Mouse (Mus musculus) MEL (cell line): ENCODE data around the gene Ttll11. TPM values are rescaled to one million over a fixed set of nuclear protein-coding genes. Genes with fewer than 3 reads are reported as not detected.

Source experiments
- DNase-seq: peaks from one replicate; pipeline ENCODE4 v3.0.0; 2011; ENCODE audit warnings: low read depth, low spot score
- H3K27ac ChIP-seq: 2 replicates; pipeline ENCODE4 v1.5.1; 2012; ENCODE audit warnings: low read depth, mild to moderate bottlenecking, control low read depth, low read length, moderate library complexity; ENCODE audit not compliant: control insufficient read depth
- H3K27me3 ChIP-seq, 2 experiments: fragments of 150-350 bp in 1 of 2; sonication (generic) in 1 of 2; 2 replicates each; pipeline ENCODE4 v1.6.1; 2012; ENCODE audit warnings: low read length in 2 of 2, mild to moderate bottlenecking in 2 of 2, improper control_type of control experiment in 1 of 2, moderate library complexity in 1 of 2; ENCODE audit not compliant: insufficient read depth in 2 of 2, control insufficient read depth in 1 of 2
- H3K36me3 ChIP-seq, 2 experiments: 2 replicates each; pipeline ENCODE4 v1.6.1; 2012 to 2014; ENCODE audit warnings: low read length in 2 of 2, improper control_type of control experiment in 1 of 2, inconsistent platforms in 1 of 2, mild to moderate bottlenecking in 1 of 2; ENCODE audit not compliant: insufficient read depth in 2 of 2, control insufficient read depth in 1 of 2
- H3K4me1 ChIP-seq, 2 experiments: fragments of 150-350 bp in 1 of 2; sonication (generic) in 1 of 2; 2 replicates each; pipeline ENCODE4 v1.6.1; 2012; ENCODE audit warnings: low read length in 2 of 2, improper control_type of control experiment in 1 of 2, mild to moderate bottlenecking in 1 of 2; ENCODE audit not compliant: insufficient read depth in 2 of 2, control insufficient read depth in 1 of 2
- H3K4me3 ChIP-seq, 2 experiments: fragments of 150-350 bp in 1 of 2; sonication (generic) in 1 of 2; 2 replicates each; pipeline ENCODE4 v1.5.1; 2012; ENCODE audit warnings: low read depth in 2 of 2, low read length in 2 of 2, mild to moderate bottlenecking in 2 of 2, moderate library complexity in 2 of 2, control low read depth in 1 of 2, improper control_type of control experiment in 1 of 2; ENCODE audit not compliant: control insufficient read depth in 1 of 2, insufficient read depth in 1 of 2
- H3K79me2 ChIP-seq: 2 replicates; pipeline ENCODE4 v1.6.1; 2012; ENCODE audit warnings: mild to moderate bottlenecking, low read length, moderate library complexity; ENCODE audit not compliant: control insufficient read depth, poor library complexity, insufficient read depth
- H3K9ac ChIP-seq: 2 replicates; pipeline ENCODE4 v1.6.1; 2012; ENCODE audit warnings: low read depth, mild to moderate bottlenecking, control low read depth, low read length, moderate library complexity; ENCODE audit not compliant: control insufficient read depth, poor library complexity, severe bottlenecking
- H3K9me3 ChIP-seq: fragments of 150-350 bp; sonication (generic); replicated peaks from 2 replicates; pipeline ENCODE4 v1.6.1; 2012; ENCODE audit warnings: mild to moderate bottlenecking, low read length, improper control_type of control experiment, moderate library complexity; ENCODE audit not compliant: insufficient read depth
- BHLHE40 ChIP-seq: IDR thresholded peaks from 2 replicates; pipeline ENCODE4 v1.6.1; 2012; ENCODE audit warnings: low read depth, mild to moderate bottlenecking, inconsistent platforms, low read length, improper control_type of control experiment, borderline replicate concordance
- CHD1 ChIP-seq: IDR thresholded peaks from 2 replicates; pipeline ENCODE4 v1.6.1; 2012; ENCODE audit warnings: low read depth, mild to moderate bottlenecking, inconsistent platforms, low read length, improper control_type of control experiment
- CTCF ChIP-seq, 3 experiments: IDR thresholded peaks in 2 of 3; conservative IDR thresholded peaks in 1 of 3; 2 replicates each; pipeline ENCODE4 v1.5.1; 2011 to 2012; ENCODE audit warnings: low read length in 3 of 3, low read depth in 2 of 3, mild to moderate bottlenecking in 2 of 3, improper control_type of control experiment in 1 of 3, inconsistent platforms in 1 of 3, mixed read lengths in 1 of 3, moderate library complexity in 1 of 3; ENCODE audit not compliant: control insufficient read depth in 1 of 3, insufficient read depth in 1 of 3, poor library complexity in 1 of 3, severe bottlenecking in 1 of 3
- ELF1 ChIP-seq: IDR thresholded peaks from 2 replicates; pipeline ENCODE4 v1.6.1; 2014; ENCODE audit warnings: low read depth, mild to moderate bottlenecking, inconsistent platforms, low read length, improper control_type of control experiment, moderate library complexity
- GABPA ChIP-seq: IDR thresholded peaks from 2 replicates; pipeline ENCODE4 v1.6.1; 2012; ENCODE audit warnings: low read depth, mild to moderate bottlenecking, inconsistent platforms, low read length, improper control_type of control experiment, moderate library complexity
- GATA1 ChIP-seq: IDR thresholded peaks from 2 replicates; pipeline ENCODE4 v1.6.1; 2011; ENCODE audit warnings: low read depth, low read length, improper control_type of control experiment
- KAT2A ChIP-seq: conservative IDR thresholded peaks from 2 replicates; pipeline ENCODE4 v1.6.1; 2012; ENCODE audit warnings: low read depth, low read length, improper control_type of control experiment, inconsistent platforms
- MAFK ChIP-seq: IDR thresholded peaks from 2 replicates; pipeline ENCODE4 v1.6.1; 2011; ENCODE audit warnings: low read depth, mild to moderate bottlenecking, low read length, improper control_type of control experiment, borderline replicate concordance
- MAZ ChIP-seq: IDR thresholded peaks from 2 replicates; pipeline ENCODE4 v1.6.1; 2012; ENCODE audit warnings: low read depth, mild to moderate bottlenecking, inconsistent platforms, low read length, improper control_type of control experiment
- MXI1 ChIP-seq: IDR thresholded peaks from 2 replicates; pipeline ENCODE4 v1.6.1; 2011; ENCODE audit warnings: mild to moderate bottlenecking, low read depth, low read length, improper control_type of control experiment
- MYB ChIP-seq: IDR thresholded peaks from 2 replicates; pipeline ENCODE4 v1.6.1; 2011; ENCODE audit warnings: mild to moderate bottlenecking, low read depth, low read length, improper control_type of control experiment
- MYC ChIP-seq: IDR thresholded peaks from 2 replicates; pipeline ENCODE4 v1.6.1; 2011; ENCODE audit warnings: low read depth, mild to moderate bottlenecking, low read length, improper control_type of control experiment, moderate library complexity
- NELFE ChIP-seq: IDR thresholded peaks from 2 replicates; pipeline ENCODE4 v1.6.1; 2011; ENCODE audit warnings: low read depth, low read length, improper control_type of control experiment
- POLR2A ChIP-seq, 2 experiments: IDR thresholded peaks; 2 replicates each; pipeline ENCODE4 v1.6.1; 2011 to 2012; ENCODE audit warnings: low read length in 2 of 2, mild to moderate bottlenecking in 2 of 2, control low read depth in 1 of 2, improper control_type of control experiment in 1 of 2, low read depth in 1 of 2, moderate library complexity in 1 of 2; ENCODE audit not compliant: control insufficient read depth in 1 of 2, insufficient read depth in 1 of 2, poor library complexity in 1 of 2
- POLR2AphosphoS2 ChIP-seq: IDR thresholded peaks from 2 replicates; pipeline ENCODE4 v1.6.1; 2011; ENCODE audit warnings: low read length, improper control_type of control experiment
- POLR2AphosphoS5 ChIP-seq: IDR thresholded peaks from 2 replicates; pipeline ENCODE4 v1.6.1; 2012; ENCODE audit warnings: low read depth, borderline replicate concordance, mild to moderate bottlenecking, inconsistent platforms, low read length, moderate library complexity, mixed read lengths
- RAD21 ChIP-seq: IDR thresholded peaks from 2 replicates; pipeline ENCODE4 v1.6.1; 2011; ENCODE audit warnings: mild to moderate bottlenecking, low read depth, low read length, improper control_type of control experiment
- RCOR1 ChIP-seq: IDR thresholded peaks from 2 replicates; pipeline ENCODE4 v1.6.1; 2012; ENCODE audit warnings: low read depth, mild to moderate bottlenecking, inconsistent platforms, low read length, improper control_type of control experiment
- SMC3 ChIP-seq: IDR thresholded peaks from 2 replicates; pipeline ENCODE4 v1.6.1; 2011; ENCODE audit warnings: low read depth, low read length, improper control_type of control experiment
- TAL1 ChIP-seq: IDR thresholded peaks from 2 replicates; pipeline ENCODE4 v1.6.1; 2012; ENCODE audit warnings: mild to moderate bottlenecking, inconsistent platforms, low read length, moderate library complexity, mixed read lengths
- TBP ChIP-seq: IDR thresholded peaks from 2 replicates; pipeline ENCODE4 v1.8.0; 2011; ENCODE audit warnings: low read depth, low read length, improper control_type of control experiment
- UBTF ChIP-seq: IDR thresholded peaks from 2 replicates; pipeline ENCODE4 v1.6.1; 2012; ENCODE audit warnings: low read depth, mild to moderate bottlenecking, inconsistent platforms, low read length, improper control_type of control experiment, moderate library complexity, borderline replicate concordance; ENCODE audit not compliant: insufficient read depth
- USF2 ChIP-seq, 2 experiments: IDR thresholded peaks; 2 replicates each; pipeline ENCODE4 v1.6.1; 2011 to 2012; ENCODE audit warnings: improper control_type of control experiment in 2 of 2, low read length in 2 of 2, borderline replicate concordance in 1 of 2, inconsistent platforms in 1 of 2, low read depth in 1 of 2, mild to moderate bottlenecking in 1 of 2; ENCODE audit not compliant: insufficient read depth in 1 of 2
- ZKSCAN1 ChIP-seq: IDR thresholded peaks from 2 replicates; pipeline ENCODE4 v1.6.1; 2012; ENCODE audit warnings: low read depth, mild to moderate bottlenecking, inconsistent platforms, low read length, improper control_type of control experiment, moderate library complexity
- polyA plus RNA-seq, 2 experiments: library from polyadenylated mRNA; stranded (reverse) in 1 of 2; unstranded in 1 of 2; fragments of >175 nt in 1 of 2; fragments of >200 nt in 1 of 2; gene quantifications; 2 replicates each; pipeline versions ENCODE4 v1.2.1 to v1.2.4; 2012; ENCODE audit warnings: low replicate concordance in 2 of 2, low read depth in 1 of 2; ENCODE audit not compliant: insufficient read length in 2 of 2, insufficient read depth in 1 of 2, missing spikeins in 1 of 2
- total RNA-seq: library from RNA; depleted of rRNA; stranded (reverse); fragments of 300-350 nt; gene quantifications from 2 replicates; pipeline ENCODE4 v1.2.3, GENCODE M21; 2012

Ttll11 gene
- total and polyA plus RNA-seq, 3 experiments: 1.2 to 2.5 TPM; not detected in 1

GRCm38 (mm10) chr2:35854877-35855276, 124.8 kb downstream of the Ttll11 start:
- H3K79me2 ChIP-seq: no peaks in the 10 kb centered on the region
- peak; percentile 28 for DNase-seq
- no peaks in the 10 kb centered on the region for H3K27me3 ChIP-seq
- no peaks in the 10 kb centered on the region for H3K36me3 ChIP-seq
- TF ChIP-seq SMC3 (peak; percentile 48), ZKSCAN1 (no peak), CTCF (IDR thresholded peaks at IDR 0.05 in 2 of 3, conservative IDR thresholded peaks at IDR 0.05 in 1 of 3; ENCODE audit: control insufficient read depth in 1 of 3, insufficient read depth in 1 of 3, low read depth in 2 of 3, low read length in 3 of 3, poor library complexity in 1 of 3, severe bottlenecking in 1 of 3) (peak; percentile 27 to 50 (median 44); a peak in 5 of 6 replicates), RAD21 (peak; percentile 31)
- TF ChIP-seq, all 39 proteins: peak for 3
- Histone ChIP-seq H3K9ac (no peak overlapping the region), H3K9me3 (no peaks in the 10 kb centered on the region), H3K27ac (no peak overlapping the region), H3K4me3 (no peak overlapping the region), H3K4me1 (no peaks in the 10 kb centered on the region)

DNA sequence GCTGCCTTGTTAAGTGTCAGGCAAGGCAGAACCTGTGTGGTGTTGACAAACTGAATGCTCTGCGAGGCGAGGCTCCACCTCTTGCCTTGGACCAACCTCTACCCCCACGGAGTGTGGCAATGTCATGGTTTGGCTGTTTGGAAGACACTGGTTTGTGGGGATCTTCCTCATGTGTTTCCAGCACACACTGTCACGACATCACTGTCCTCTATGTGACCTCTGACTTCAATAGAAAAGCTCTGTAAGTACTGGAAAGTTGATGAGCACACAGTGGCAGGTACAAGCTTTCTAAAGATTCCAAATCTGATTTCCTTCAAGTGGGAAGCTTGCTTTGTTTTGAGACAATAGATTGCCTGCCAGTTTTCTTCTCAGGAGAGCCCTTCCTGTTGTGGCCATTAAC, 126.7 kb downstream of the Ttll11 start:
- Histone ChIP-seq H3K9ac (no peak overlapping the region), H3K4me3 (no peak overlapping the region), H3K9me3 (no peaks in the 10 kb centered on the region), H3K36me3 (no peaks in the 10 kb centered on the region), H3K79me2 (no peaks in the 10 kb centered on the region), H3K27me3 (no peaks in the 10 kb centered on the region)
- DNase-seq: no peak
- TF ChIP-seq CHD1 (no peak), RAD21 (no peak), MYB (no peak), TBP (no peak), ELF1 (no peak), POLR2AphosphoS5 (no peak), GABPA (no peak), MXI1 (no peak), POLR2A (IDR thresholded peaks at IDR 0.05; ENCODE audit: control insufficient read depth in 1 of 2, insufficient read depth in 1 of 2, low read depth in 1 of 2, low read length in 2 of 2, poor library complexity in 1 of 2) (no peak), ZKSCAN1 (no peak)
- TF ChIP-seq, all 39 proteins: peak for 0
- no peak overlapping the region for H3K27ac ChIP-seq
- no peaks in the 10 kb centered on the region for H3K4me1 ChIP-seq

DNA sequence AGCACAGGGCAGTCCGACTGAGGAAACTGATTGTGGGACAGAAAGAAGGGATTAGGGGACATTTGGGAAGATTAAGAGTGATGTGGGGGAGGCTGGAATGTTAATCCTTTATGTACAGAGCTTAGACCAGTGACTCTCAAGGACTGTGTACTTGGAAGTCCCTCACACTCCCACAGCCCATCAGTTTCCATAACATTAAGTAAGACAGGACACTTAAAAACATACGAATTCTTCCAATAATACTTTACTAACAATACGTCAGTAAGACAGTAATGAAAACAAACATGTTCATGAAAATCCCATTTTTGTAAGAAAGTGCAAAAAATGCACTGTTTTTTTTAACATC, 127.6 kb downstream of the Ttll11 start:
- Histone ChIP-seq H3K27me3 (no peaks in the 10 kb centered on the region), H3K27ac (no peak overlapping the region), H3K4me1 (no peaks in the 10 kb centered on the region), H3K4me3 (no peak overlapping the region), H3K36me3 (no peaks in the 10 kb centered on the region), H3K9ac (no peak overlapping the region), H3K9me3 (no peaks in the 10 kb centered on the region), H3K79me2 (no peaks in the 10 kb centered on the region)
- DNase-seq: no peak
- no peak for TF ChIP-seq CTCF (IDR thresholded peaks at IDR 0.05 in 2 of 3, conservative IDR thresholded peaks at IDR 0.05 in 1 of 3; ENCODE audit: control insufficient read depth in 1 of 3, insufficient read depth in 1 of 3, low read depth in 2 of 3, low read length in 3 of 3, poor library complexity in 1 of 3, severe bottlenecking in 1 of 3)
- no peak for TF ChIP-seq MXI1
- no peak for TF ChIP-seq MAZ
- TF ChIP-seq USF2 (IDR thresholded peaks at IDR 0.05; ENCODE audit: borderline replicate concordance in 1 of 2, insufficient read depth in 1 of 2, low read depth in 1 of 2, low read length in 2 of 2): no peak
- TF ChIP-seq BHLHE40: no peak
- no peak for TF ChIP-seq MYB
- no peak for TF ChIP-seq RCOR1
- no peak for TF ChIP-seq MYC
- no peak for TF ChIP-seq GATA1
- no peak for TF ChIP-seq POLR2AphosphoS2
- no peak for TF ChIP-seq TBP
- no peak for TF ChIP-seq CHD1
- no peak for TF ChIP-seq NELFE
- TF ChIP-seq RAD21: no peak
- no peak for TF ChIP-seq KAT2A
- no peak for TF ChIP-seq UBTF
- TF ChIP-seq POLR2AphosphoS5: no peak
- TF ChIP-seq POLR2A (IDR thresholded peaks at IDR 0.05; ENCODE audit: control insufficient read depth in 1 of 2, insufficient read depth in 1 of 2, low read depth in 1 of 2, low read length in 2 of 2, poor library complexity in 1 of 2): no peak
- no peak for TF ChIP-seq TAL1
- TF ChIP-seq MAFK: no peak
